Mouse (Mus musculus) cerebellum, adult 9-10 months (tissue): ENCODE results near the gene Nmd3.

ENCODE experiments used
- DNase-seq: peaks from one replicate; pipeline ENCODE4 v3.0.0; 2022

Gene Nmd3

DNA sequence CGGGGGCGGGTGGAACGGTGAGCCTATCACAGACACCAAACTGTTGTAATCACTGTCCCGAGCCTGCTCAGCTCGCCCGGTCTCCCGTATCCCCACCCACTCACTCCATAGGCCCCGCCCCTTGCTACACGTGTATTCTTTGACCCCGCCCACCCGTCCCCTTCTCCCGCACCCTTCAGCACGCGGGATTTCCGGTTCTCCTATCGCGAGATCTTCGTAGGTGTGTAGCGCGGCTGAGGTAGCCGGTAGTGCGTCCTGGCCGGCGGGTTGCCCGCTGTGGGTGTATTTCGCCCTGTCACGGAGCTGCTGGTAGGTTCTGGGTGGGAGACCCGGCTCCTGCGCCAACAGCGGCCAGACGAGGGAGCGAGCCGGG lies at the start of gene Nmd3:
Gene Nmd3, plus strand, starts transcription at position 172 of the 373 bp plus-strand sequence.
- peak; percentile 86 for DNase-seq

DNA sequence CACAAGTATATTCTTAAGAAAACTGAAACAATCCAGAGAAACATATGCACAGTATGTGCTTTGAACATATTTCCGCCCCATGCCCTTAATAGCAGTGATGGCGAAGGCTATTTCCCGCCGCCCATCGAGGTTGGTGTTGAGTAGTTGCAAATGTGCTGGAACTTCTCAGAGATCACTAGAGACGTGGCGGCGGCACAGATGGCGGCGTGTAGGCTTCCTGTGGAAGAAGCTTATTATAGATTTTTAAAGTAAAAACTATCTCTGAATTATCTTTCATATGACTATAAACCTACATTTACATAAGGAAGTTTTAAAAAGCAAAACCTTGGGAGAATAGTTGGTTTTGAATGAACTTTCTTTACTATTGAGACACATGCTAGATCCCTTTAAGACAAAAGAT lies 48.4 kb upstream of the Nmd3 start:
- DNase-seq, result no peak

DNA sequence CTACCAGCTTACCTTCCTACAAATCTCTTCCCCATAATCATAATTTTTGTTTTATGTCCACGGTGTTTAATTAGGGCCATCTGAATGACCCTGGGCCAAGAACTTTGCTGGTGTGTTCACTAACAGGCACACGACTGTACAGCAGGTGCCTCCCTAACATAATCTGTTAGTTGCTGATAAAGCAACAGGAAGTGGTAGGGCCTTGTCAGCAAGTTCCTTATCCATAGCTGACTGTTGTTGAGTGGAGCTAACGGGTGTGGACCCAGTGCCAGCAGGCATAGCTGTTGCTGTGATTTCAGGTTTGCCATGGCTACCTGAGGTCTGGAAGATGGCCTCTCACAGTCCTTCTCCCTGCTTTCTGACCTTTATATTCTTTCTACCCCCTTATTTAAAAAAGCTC lies 47.6 kb upstream of the Nmd3 start:
- DNase-seq, result no peak

DNA sequence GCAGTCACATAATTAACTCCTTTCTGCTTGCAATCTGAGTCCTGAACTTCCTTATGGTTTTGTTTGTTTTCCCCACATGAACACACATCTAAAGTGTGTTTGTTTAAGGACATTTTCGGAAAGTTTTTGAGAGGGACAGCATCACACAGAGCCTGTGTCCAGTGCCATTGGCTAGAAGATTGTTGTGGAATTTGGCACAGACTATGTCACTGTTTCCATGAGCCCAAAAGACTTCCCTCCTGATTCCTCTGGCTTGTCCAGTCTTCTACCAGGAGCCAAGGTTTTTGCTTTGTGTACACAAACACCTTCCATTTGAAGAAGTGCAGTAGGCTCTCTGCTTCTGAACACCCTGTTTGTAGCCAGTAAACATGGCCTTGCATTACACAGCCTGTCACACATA lies 32.0 kb upstream of the Nmd3 start:
- no peak for DNase-seq

DNA sequence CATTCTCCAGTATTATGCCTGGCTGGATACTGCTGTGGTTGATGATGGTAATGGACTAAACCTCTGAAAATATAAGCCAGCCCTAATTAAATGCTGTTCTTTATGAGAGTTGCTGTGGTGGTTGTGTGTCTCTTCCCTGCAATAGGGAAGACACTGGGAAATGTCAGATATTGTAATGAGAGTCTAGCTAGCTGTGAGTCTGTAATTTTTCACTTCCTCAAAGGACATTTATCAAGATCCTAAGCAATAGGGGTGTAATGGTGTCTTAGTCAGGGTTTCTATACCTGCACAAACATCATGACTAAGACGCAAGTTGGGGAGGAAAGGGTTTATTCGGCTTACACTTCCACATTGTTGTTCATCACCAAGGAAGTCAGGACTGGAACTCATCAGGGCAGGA lies 30.8 kb upstream of the Nmd3 start:
- no peak for DNase-seq

DNA sequence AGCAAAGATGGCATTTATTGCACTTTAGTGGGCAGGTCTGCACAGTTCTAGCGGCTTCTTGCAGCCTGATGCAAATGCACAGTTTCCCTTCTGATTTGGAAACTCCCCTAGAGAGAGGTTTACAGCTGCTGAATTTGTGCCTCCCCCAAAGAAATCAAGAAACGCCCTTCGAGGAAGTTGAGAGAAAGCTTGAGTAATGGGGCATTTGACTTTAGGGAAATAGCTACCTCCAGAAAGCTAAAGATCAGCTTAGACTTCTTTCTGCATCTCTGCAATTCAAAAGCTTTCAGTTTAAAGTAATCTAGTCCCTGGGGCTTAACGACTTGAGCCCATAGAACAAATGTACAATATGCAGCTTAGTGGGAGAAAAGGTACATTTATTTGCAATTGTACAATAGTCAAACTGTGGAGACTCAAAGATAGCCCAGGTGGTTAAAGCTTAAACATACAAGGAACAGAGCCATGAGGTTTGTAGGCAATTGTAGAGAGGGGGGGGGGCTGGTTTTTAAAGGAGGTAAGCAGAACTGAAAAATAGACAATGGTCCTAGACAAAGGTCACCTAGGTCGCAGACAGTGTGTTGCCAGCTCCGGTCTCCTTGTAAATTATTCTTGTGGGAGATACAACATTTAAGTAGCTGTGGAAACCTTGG lies 21.8 kb upstream of the Nmd3 start:
- no peak for DNase-seq

DNA sequence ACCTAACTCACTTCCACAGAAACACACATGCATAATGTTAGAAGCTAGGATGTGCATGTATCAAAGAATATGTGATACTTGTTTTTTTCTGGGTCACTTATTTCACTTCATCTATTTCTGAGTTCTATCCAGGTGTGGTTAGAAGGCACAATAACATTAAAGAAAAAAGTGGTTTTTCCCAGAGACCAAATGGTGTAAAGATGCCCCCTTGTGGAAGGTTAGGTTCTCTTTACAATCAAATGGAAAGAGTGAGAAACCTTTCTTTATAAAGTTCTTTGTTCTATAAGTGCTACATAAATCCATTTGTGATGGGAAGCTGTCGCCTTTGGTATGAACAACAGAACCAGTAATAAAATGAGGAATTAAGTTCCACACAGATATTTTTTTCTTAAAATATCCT lies 19.9 kb upstream of the Nmd3 start:
- DNase-seq, result peak; percentile 29

DNA sequence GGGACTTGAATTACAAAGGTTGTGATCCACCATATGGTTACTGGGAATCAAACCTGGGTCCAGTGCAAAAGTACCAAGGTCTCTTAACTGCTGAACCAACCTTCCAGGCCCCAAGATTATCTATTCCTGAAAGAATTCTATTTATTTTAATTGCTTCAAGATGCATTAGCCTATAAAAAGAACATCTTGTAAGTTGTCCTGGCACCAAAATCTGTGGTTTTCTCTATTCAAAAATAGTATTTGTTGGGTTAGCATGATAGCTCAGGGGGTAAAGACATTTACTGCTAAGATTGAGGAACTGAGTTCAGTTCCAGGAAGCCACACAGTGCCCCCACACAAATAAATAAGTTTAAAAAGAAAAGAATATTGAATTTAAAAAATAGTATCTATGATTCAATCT lies 19.4 kb upstream of the Nmd3 start:
- DNase-seq, result no peak

DNA sequence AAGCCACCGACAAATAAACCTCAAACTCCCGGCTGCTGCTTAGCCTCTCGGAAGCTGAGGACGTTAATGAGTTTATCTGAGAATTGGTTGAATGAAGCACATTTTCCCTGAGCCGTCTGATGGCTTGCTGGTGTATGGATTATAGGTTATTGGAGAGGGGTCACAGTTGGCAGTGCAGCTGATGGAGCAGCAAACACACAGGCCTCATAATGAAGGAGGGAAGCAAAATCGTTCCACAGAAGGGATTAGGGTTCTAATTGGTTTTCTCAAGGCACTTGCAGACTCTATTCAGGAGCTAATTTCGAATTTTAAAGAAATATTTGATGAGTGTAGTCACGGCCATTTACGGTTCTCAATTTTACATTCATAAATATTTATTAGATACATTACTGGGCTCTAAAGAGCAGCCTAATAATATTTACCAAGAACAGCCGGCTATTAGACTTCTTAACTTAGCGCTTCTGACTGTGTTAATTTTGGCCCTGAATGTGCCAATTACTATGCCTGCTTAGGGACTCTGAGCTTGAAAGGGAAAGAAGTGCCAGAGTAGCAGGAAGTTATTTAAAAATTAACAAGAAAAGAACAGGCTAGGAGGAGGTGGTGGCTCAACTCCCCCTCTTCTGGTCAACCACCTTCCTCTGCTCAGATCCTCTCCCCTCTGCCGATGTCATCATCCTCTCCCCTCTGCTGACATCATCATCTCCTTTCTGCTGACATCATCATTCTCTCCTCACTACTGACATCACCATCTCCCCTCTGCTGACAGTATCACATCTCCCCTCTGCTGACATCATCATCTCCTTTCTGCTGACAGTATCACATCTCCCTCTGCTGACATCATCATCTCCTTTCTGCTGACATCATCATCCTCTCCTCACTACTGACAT lies 12.5 kb upstream of the Nmd3 start:
- DNase-seq, result no peak

DNA sequence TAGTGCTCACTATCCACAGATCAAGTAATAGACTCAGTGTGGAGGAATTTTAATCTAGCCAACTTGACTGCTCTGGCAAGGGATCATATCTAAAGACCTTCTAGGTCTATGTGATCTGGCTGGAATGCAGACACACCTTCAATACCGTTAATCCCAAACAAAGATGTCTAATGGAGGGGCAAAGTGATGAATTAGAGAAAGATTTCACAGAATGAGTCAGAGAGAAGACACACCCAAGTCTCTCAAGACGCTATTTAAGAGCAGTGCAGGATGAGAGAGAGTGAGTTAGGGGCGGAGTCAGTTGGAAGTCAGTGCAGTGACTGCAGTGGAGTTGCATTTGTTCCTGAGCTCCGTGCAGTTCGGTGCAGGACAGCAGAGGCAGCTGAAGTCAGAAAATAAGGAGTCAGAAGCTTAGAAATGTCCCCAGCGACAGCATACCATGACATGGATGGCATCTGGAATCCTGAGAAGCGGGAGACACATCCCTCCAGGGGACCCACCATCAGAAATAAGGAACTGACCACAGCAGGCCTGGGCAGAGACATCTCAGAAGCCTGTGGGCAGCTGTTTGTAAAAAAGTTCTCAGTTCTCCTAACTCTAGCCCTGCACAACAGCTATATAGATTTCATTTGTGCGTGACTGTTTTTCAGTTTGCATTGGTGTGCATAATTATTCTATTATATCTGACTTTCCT lies 9.7 kb upstream of the Nmd3 start:
- DNase-seq, result no peak

DNA sequence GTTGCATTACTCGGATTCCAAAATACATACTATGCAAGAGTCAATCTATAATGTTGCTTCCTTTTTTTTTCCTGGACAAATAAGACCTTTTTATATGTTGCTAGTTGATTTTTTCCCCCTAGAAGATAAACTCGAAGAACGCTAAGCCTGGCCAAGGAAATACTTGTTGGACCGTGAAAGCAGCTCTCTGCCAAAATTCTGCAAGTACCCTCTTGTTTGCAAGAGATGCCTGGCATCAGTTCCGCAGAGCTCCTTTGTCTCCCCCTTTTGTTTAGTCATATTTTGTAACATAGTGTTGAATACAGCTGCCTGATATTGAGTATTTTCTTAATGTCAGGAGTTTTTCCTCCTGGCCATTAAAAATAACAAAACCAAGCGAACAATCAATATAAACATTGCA lies 4.3 kb upstream of the Nmd3 start:
- no peak for DNase-seq

DNA sequence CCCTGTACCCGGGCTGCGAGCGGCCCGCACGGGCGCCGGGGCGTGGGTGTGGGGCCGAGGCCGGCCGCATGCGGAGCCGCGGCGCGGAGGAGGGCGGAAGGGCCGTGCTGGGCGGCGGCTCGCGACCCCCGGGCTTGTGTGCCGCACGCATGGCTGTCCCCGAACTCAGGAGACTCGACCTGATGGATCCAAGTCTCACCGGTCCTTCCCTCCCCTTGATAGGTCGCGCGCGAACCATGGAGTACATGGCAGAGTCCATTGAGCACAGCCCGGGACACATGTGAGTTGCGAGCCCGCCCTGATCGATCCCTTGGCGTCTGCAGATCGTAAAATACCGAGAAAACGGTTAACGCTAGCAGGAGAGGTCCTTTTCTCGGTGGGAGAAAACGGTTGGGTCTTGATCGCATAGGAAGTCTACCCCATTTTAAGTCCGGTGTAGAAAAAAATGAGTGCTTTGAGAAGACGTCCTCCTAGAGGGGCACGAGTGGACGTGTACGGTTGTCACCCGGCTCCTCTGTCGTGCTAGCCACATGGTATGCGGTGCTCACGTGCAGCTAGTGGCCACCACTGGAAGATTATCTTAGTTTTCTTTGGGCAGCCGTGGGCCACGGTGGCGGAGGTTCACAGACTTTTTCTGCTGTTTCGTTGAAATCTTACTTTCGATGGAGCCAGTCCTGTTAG lies 542 bp downstream of the Nmd3 start:
- DNase-seq, result peak; percentile 48

DNA sequence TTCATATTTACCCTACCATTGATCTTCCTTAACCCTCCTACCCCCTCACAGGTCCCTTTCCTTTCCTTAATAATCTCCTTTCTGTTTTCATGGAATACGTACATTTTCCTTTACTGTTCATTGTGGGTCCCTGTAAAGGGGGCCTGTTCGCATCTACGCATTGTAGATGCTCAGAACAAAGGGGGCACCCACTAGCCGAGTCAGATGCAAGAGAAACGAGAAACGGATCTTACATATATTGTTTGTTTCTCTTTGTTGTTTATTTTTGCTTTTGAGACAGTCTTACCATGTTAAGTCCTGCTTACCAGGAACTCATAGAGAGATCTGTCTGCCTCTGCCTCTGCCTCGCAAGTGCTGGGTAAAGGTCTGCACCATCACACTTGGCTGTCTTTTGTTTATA lies 1.4 kb downstream of the Nmd3 start:
- no peak for DNase-seq

DNA sequence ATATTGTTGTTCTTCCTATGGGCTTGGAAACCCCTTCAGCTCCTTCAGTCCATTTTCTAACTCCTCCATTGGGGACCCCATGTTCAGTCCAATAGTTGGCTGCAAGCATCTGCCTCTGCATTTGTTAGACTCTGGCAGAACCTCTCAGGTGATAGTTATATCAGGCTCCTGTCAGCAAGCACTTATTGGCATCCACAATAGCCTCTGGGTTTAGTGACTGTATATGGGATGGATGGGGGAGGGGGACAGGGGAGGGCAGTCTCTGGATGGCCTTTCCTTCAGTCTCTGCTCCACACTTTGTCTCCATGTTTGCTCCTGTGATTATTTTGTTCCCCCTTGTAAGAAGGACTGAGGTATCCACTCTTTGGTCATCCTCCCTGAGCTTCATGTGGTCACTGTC lies 9.1 kb downstream of the Nmd3 start:
- no peak for DNase-seq

DNA sequence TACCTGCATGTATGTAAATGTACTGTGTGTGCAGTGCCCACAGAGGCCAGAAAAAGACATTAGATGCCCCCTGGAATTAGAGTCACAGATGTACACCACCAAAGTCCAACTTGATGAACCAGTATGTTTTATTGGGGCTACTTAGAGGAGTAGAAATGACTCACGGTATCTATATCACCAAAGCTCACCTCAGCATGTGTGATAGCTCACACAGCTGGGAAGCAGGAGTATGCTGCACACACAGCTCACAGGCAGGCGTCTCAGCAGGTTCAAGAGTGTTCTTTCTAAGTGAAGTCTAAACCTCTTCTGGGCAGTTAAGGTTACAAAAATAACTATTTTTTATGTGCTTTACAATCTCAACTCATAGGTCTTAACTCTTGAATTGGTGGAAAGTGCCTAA lies 12.2 kb downstream of the Nmd3 start:
- DNase-seq, result no peak

DNA sequence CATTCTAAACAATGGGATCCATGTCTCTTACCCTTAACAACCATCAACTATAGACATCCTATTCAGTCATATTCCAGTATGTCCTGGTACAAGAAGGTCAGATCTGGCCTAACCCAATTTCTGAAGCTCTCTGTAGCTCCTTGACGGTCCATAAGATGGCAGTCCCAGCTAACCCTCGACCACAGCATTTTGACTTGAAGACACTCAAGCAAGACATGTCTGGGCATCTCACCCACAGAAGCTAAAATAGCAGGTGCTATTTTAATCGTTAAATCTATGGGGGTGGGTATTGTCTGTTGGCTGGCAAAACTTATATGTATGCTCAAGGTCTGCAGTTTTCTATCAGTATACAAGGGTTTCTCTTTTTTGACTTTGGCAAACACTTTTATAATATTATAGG lies 33.4 kb downstream of the Nmd3 start:
- peak; percentile 38 for DNase-seq

DNA sequence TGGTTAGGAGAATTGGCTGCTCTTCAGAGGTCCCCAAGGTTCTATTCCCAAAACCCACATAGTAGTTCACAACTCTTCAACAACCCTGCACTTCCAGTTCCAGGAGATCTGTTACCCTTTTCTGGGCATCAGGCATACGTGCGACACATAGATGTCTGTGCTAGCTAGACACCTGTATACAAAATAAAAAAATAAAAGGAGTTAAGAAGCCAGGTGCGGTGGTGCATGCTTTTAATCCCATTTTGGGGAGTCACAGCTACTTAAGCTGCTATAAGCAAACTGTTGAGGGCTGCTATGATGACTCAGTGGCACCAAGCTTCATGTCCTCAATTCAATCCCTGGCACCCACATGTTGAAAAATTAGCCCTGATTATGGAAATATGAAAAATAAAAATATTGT lies 34.2 kb downstream of the Nmd3 start:
- DNase-seq, result no peak

DNA sequence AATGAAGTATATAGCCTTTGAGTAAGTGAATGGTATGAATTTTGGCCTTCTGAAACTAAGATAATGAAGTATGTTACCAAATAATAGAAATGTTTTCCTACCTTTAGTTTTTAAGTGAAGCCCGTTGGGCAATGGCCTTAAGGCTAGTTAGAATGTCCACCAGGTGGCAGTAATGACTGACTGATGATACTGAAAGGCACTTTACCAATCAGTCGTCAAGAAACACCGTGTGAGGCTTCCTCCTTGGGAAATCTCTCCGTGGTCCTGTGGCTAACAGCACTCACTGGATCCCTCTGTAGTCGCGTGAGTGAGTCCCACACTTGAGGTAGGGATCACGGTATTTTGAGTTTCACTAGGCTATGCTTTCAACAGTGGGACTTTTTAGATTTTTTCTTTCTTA lies 34.7 kb downstream of the Nmd3 start:
- DNase-seq, result peak; percentile 91

DNA sequence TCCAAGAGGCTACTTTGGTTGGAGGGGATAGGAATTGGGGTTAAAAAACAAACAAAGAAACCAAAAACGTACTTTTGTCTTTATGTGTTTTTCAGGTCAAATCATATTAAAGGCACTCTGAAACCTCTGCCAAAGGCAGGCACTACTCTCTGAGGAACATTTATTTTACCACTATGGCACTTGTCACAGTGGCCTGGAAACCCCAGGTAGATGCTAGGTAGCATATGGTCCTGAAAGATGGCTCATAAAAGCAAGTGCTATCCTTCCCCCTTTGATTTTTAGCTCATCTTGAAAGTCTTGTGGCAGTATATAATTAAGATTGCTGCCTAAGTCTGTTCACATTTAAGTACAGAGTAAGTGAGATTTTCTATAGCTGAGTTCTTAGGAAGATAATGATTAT lies 35.7 kb downstream of the Nmd3 start:
- peak; percentile 55 for DNase-seq

DNA sequence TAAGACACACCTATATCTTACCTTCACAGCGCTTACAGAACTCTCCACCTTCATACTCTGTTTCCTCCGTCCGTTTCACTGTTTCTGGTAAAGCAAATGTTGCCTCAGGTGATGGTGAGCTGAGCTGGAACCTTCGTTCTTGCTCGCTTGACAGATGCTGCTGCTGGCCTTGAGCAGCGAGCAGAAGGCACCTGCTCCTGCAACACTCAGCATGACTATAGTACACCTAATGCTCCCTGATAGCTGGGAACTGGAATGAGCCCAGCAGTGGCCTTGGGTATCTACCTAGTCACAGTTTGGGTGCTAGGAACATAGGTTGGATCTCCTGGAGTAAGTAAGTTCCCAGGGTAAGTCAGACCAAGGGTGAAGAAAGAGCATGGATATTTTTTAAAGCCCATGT lies 38.3 kb downstream of the Nmd3 start:
- peak; percentile 58 for DNase-seq

DNA sequence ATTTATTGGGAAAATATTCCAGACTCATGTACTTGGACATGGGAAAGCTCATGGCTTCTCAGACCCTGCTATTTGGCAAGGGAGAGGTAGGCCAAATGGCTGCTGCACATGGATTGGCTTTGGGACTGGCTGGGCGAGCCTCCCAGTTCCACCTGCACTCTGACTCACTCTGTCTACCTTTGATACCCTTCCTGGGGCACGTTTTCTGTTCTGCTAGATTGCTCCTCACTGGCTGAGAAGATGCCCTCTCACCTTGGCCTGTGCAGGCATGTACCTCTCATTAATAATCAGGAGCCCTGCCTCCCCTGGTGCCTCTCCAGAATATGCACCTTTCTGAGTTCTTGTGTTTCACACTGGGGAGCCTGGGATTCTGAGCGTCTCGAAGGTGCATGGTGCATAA lies 39.4 kb downstream of the Nmd3 start:
- DNase-seq, result peak; percentile 47

DNA sequence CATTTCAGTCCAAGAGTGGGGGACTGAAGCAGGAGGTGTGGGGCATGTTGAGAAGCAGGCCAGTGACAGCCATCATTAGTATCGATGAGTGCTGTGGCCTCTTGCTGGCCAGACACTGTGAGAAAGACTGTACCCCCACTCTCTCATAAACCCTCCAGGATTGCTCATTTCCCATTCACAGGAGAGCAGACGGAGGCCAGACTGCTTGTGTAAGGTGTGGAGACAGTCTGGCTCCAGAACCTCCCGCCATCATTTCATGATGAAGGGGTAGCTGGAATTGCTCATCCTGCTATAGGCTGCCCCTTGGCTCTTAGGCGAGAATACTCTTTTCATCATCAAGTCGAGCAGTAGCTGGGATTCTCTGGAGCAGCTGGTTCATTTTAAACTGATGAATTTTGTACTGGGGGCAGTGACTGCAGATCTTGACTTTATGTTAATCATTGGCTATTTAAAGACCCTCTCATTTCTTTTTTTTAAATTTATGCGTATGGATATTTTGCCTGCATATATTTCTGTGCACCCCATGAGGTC lies 41.1 kb downstream of the Nmd3 start:
- no peak for DNase-seq
